Mouse (Mus musculus) MEL (cell line): Measurements from ENCODE around the gene Klhl26.

Experiments
- CTCF ChIP-seq, 3 experiments: IDR thresholded peaks in 2 of 3; conservative IDR thresholded peaks in 1 of 3; 2 replicates each; pipeline ENCODE4 v1.5.1; 2011 to 2012; ENCODE audit warnings: low read length in 3 of 3, low read depth in 2 of 3, mild to moderate bottlenecking in 2 of 3, improper control_type of control experiment in 1 of 3, inconsistent platforms in 1 of 3, mixed read lengths in 1 of 3, moderate library complexity in 1 of 3; ENCODE audit not compliant: control insufficient read depth in 1 of 3, insufficient read depth in 1 of 3, poor library complexity in 1 of 3, severe bottlenecking in 1 of 3
- POLR2A ChIP-seq, 2 experiments: IDR thresholded peaks; 2 replicates each; pipeline ENCODE4 v1.6.1; 2011 to 2012; ENCODE audit warnings: low read length in 2 of 2, mild to moderate bottlenecking in 2 of 2, control low read depth in 1 of 2, improper control_type of control experiment in 1 of 2, low read depth in 1 of 2, moderate library complexity in 1 of 2; ENCODE audit not compliant: control insufficient read depth in 1 of 2, insufficient read depth in 1 of 2, poor library complexity in 1 of 2

DNA sequence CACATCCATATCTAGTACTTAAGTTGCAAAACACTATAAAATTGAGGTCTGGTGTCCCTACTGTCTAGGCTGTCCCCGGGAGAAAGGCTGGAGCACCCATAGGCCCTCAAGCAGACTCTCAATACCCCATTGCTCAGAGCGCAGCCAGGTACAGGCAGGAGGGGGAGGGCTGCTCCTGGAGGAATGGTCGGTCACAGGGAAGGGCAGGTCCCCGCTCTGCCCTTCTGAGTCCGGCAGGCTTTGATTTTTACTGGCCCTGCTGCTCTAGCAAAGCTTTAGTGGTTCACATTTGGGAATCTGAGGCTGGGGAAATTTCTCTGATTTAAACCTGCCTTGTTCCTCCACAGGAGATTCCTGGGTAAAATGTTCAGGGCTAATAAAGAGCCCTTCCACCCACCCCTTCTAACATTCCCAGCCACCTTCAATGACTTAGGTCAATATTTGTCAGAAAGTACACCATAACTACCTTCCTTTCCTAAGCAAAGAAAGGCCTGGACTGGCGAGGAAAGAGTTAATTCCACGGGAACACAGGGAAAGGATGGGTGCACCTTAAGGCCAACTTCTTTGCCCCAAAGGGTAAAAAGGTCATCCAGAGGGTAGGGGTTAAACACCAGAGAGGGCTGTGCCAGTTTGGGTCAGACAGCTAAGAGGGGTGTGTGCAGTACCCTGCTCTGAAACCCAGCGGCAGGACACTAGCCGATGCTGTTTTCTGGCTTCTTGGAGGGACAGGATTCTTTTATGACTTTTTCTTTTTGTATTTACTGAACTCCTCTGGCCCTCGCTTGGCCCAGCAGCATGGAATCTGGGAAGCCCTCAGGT is 13.5 kb upstream of the Klhl26 start:
- no peak for TF ChIP-seq POLR2A (IDR thresholded peaks at IDR 0.05; ENCODE audit: control insufficient read depth in 1 of 2, insufficient read depth in 1 of 2, low read depth in 1 of 2, low read length in 2 of 2, poor library complexity in 1 of 2)
- no peak for TF ChIP-seq CTCF (IDR thresholded peaks at IDR 0.05 in 2 of 3, conservative IDR thresholded peaks at IDR 0.05 in 1 of 3; ENCODE audit: control insufficient read depth in 1 of 3, insufficient read depth in 1 of 3, low read depth in 2 of 3, low read length in 3 of 3, poor library complexity in 1 of 3, severe bottlenecking in 1 of 3)
